Mouse (Mus musculus) G1E (cell line): Measurements from ENCODE around the gene Nav3.

Experiments
- CTCF ChIP-seq: IDR thresholded peaks from 2 replicates; pipeline ENCODE4 v1.5.1; 2012; ENCODE audit warnings: low read depth, low read length, inconsistent platforms, mixed read lengths
- TAL1 ChIP-seq: conservative IDR thresholded peaks from 2 replicates; pipeline ENCODE4 v1.6.1; 2012; ENCODE audit warnings: low read depth, low read length, inconsistent platforms, mixed read lengths

DNA sequence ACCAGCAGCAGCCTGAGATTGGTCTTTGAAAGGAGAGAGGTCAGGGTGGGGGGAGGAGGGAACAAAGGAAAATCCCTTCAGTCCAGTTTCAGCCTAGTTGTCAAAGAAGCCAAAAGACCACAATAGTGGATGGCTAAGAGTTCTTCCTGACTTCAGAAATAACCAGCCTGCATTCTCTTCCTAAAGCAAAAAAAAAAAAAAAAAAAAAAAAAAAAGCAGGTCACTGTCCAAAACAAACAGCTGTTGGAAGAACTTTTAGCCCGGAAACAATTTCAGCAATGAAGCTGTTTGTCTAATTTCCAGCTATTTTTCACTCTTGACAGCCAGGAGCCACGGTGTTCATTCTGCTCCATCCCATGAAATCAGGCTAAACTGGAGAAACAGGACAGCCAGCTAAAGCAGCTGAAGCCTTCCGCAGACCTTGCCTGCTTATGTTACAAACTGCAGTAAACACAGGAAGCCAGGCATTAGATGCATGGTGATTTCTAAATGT lies 455.2 kb downstream of the Nav3 start:
- TF ChIP-seq TAL1 (no peak), CTCF (no peak)
